Mouse (Mus musculus) heart, adult 2 months (tissue): ENCODE data around the gene Tmem182.

Source experiments
- CTCF ChIP-seq: fragments of 200-600 bp; IDR thresholded peaks from 2 replicates; pipeline ENCODE4 v1.8.1; 2022; ENCODE audit warnings: antibody characterized with exemption, mild to moderate bottlenecking, moderate library complexity
- EP300 ChIP-seq: fragments of 200-500 bp; IDR thresholded peaks from 2 replicates; pipeline ENCODE4 v1.6.1; 2011; ENCODE audit warnings: low read depth, low read length, control low read depth; ENCODE audit not compliant: insufficient read depth
- POLR2A ChIP-seq: fragments of 200-500 bp; IDR thresholded peaks from 2 replicates; pipeline ENCODE4 v1.6.1; 2011; ENCODE audit warnings: mild to moderate bottlenecking, low read depth, low read length, control low read depth; ENCODE audit not compliant: insufficient read depth

GRCm38 (mm10) chr1:40884943-40885342 is 79.5 kb downstream of the Tmem182 start:
- TF ChIP-seq EP300 (no peak), CTCF (peak; percentile 34), POLR2A (no peak)
